Mouse (Mus musculus) liver, embryonic 14.5 days (tissue): Measurements from ENCODE around the gene Chpt1. TPM values are rescaled to one million over a fixed set of nuclear protein-coding genes. Genes with fewer than 3 reads are reported as not detected.
A peak's percentile ranks its signal among the peaks of the same experiment; 100 is the strongest.

ENCODE experiments used
- ATAC-seq: fragments of 200-750 bp; cut with Nextera tagmentation; 2 replicates; pipeline ENCODE4 v1.8.0; 2017; ENCODE audit warnings: moderate number of reproducible peaks, mild to moderate bottlenecking, moderate library complexity; ENCODE audit not compliant: insufficient read depth
- DNase-seq, 3 experiments: peaks; one replicate each; pipeline ENCODE4 v3.0.0-alpha.2; 2012 to 2013; ENCODE audit warnings: low read depth in 3 of 3, low spot score in 3 of 3
- H3K27ac ChIP-seq: fragments of 300-500 bp; sonication (generic); 2 replicates; pipeline ENCODE4 v1.5.1; 2014; ENCODE audit warnings: moderate library complexity, mild to moderate bottlenecking, control low read depth, inconsistent platforms
- H3K27me3 ChIP-seq: fragments of 300-500 bp; sonication (generic); 2 replicates; pipeline ENCODE4 v1.6.1; 2014; ENCODE audit warnings: mild to moderate bottlenecking, low read length, moderate library complexity; ENCODE audit not compliant: control insufficient read depth, insufficient read depth
- H3K36me3 ChIP-seq: fragments of 300-500 bp; sonication (generic); replicated peaks from 2 replicates; pipeline ENCODE4 v1.6.1; 2014; ENCODE audit warnings: low read depth; ENCODE audit not compliant: control insufficient read depth, insufficient read depth
- H3K4me1 ChIP-seq, 2 experiments: fragments of 200-500 bp in 1 of 2; fragments of 300-500 bp in 1 of 2; sonication (generic) in 1 of 2; replicated peaks; 2 replicates each; pipeline ENCODE4 v1.6.1; 2012 to 2014; ENCODE audit warnings: antibody characterized with exemption in 1 of 2, inconsistent platforms in 1 of 2, low read length in 1 of 2; ENCODE audit not compliant: control insufficient read depth in 2 of 2, insufficient read depth in 2 of 2
- H3K4me2 ChIP-seq: fragments of 300-500 bp; sonication (generic); 2 replicates; pipeline ENCODE4 v1.6.1; 2014; ENCODE audit warnings: low read depth, mild to moderate bottlenecking, control low read depth, moderate library complexity
- H3K4me3 ChIP-seq, 2 experiments: fragments of 200-500 bp in 1 of 2; fragments of 300-500 bp in 1 of 2; sonication (generic) in 1 of 2; 2 replicates each; pipeline ENCODE4 v1.5.1; 2012 to 2014; ENCODE audit warnings: low read depth in 2 of 2, low read length in 2 of 2, mild to moderate bottlenecking in 2 of 2, control low read depth in 1 of 2, inconsistent platforms in 1 of 2, moderate library complexity in 1 of 2; ENCODE audit not compliant: insufficient read depth in 1 of 2
- H3K9ac ChIP-seq: fragments of 300-500 bp; sonication (generic); replicated peaks from 2 replicates; pipeline ENCODE4 v1.6.1; 2014; ENCODE audit warnings: mild to moderate bottlenecking, control low read depth, moderate library complexity
- H3K9me3 ChIP-seq: fragments of 300-500 bp; sonication (generic); 2 replicates; pipeline ENCODE4 v1.6.1; 2016; ENCODE audit warnings: low read length, mixed read lengths; ENCODE audit not compliant: control insufficient read depth
- CTCF ChIP-seq: IDR thresholded peaks from 2 replicates; pipeline ENCODE4 v1.5.1; 2016; ENCODE audit warnings: antibody characterized with exemption, low read depth, control low read depth
- EP300 ChIP-seq: IDR thresholded peaks from 2 replicates; pipeline ENCODE4 v1.6.1; 2016; ENCODE audit warnings: antibody characterized with exemption, low read depth
- WGBS: fragments of 180-500 bp; shearing (Covaris S2); extraction: QIAGEN DNeasy Blood & Tissue Kit; methylation state at CpG from one replicate; pipeline ENCODE4 v1.1.7; 2014; ENCODE audit not compliant: insufficient replicate concordance; 5-methylcytosine and 5-hydroxymethylcytosine counted together
- polyA plus RNA-seq, 2 experiments: library from polyadenylated mRNA; depleted of rRNA in 1 of 2; stranded (reverse) in 1 of 2; unstranded in 1 of 2; fragments of >200 nt; fragmentation: Nextera tagmentation in 1 of 2; extraction: Ambion mirVana in 1 of 2; gene quantifications; 2 replicates each; pipeline versions ENCODE4 v1.2.1 to v1.2.3; 2012 to 2014

The Chpt1 gene
- polyA plus RNA-seq (2012; rRNA removed) = 0.74 and 1.0 TPM in 2 replicates
- polyA plus RNA-seq (2014; fragmentation: Nextera tagmentation; extraction: Ambion mirVana) = 3.4 and 3.9 TPM in 2 replicates

- TF ChIP-seq EP300 (no peak), CTCF (no peak)
- DNase-seq (peak; percentile 61 to 66 (median 63)), ATAC-seq (peak; percentile 96)
- Histone ChIP-seq H3K4me3 (peak within 1 kb of the TSS; percentile 60 to 70), H3K27me3 (no peaks in the 10 kb centered on the region), H3K9me3 (no peaks in the 10 kb centered on the region), H3K9ac (peak within 1 kb of the TSS; percentile 41), H3K4me2 (peak within 1 kb of the TSS; percentile 75), H3K36me3 (no peaks in the 10 kb centered on the region), H3K4me1 (no peaks in the 10 kb centered on the region; a peak in 2 of 4 replicates), H3K27ac (no peak within 1 kb of the TSS)
- under 1% methylated on average over 47 of the region's 80 CpGs for WGBS
Measured at GRCm38 (mm10) chr10:88503421-88504314, at the start of gene Chpt1. TSS of gene Chpt1 (minus strand) at chr10:88504073.

- H3K4me1 ChIP-seq = no peaks in the 10 kb centered on the region
- no peak overlapping the region for H3K4me3 ChIP-seq
- H3K36me3 ChIP-seq = no peaks in the 10 kb centered on the region
- no peaks in the 10 kb centered on the region for H3K9me3 ChIP-seq
- TF ChIP-seq EP300 (no peak), CTCF (no peak; the same call in 1 of the 2 replicates)
- WGBS = 85% methylated on average over 2 of the region's 2 CpGs
- ATAC-seq (no peak), DNase-seq (no peak)
- H3K27ac ChIP-seq = no peak overlapping the region
- no peak overlapping the region for H3K9ac ChIP-seq
- H3K27me3 ChIP-seq = no peaks in the 10 kb centered on the region
- no peak overlapping the region for H3K4me2 ChIP-seq
Measured at GRCm38 (mm10) chr10:88552738-88553137, 48.9 kb upstream of the Chpt1 start.

DNA sequence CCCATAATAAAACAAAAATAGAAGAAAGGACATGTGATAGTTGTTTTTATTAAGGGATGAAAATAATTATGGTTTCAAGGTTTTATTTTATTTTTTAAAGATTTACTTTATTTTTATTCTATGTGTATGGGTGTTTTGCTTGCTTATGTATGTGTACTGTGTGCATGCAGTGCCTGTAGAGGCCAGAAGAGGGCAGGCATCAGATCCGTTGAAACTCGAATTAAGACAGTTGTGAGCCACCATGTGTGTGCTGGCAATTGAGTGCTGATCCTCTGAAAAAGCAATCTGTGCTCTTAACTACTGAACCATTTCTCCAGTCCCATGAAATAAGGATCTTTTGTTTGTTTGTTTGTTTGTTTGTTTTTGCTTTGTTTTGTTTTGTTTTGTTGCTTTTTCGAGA lies 46.4 kb upstream of the Chpt1 start:
- Histone ChIP-seq H3K4me3 (no peak overlapping the region), H3K27me3 (no peaks in the 10 kb centered on the region), H3K9ac (no peak overlapping the region), H3K4me1 (no peaks in the 10 kb centered on the region), H3K9me3 (no peaks in the 10 kb centered on the region), H3K4me2 (no peak overlapping the region), H3K36me3 (no peaks in the 10 kb centered on the region), H3K27ac (no peak overlapping the region)
- 52% methylated on average over 3 of the region's 3 CpGs for WGBS
- DNase-seq (no peak), ATAC-seq (no peak)
- TF ChIP-seq EP300 = no peak
- peak; percentile 39 for TF ChIP-seq CTCF

DNA sequence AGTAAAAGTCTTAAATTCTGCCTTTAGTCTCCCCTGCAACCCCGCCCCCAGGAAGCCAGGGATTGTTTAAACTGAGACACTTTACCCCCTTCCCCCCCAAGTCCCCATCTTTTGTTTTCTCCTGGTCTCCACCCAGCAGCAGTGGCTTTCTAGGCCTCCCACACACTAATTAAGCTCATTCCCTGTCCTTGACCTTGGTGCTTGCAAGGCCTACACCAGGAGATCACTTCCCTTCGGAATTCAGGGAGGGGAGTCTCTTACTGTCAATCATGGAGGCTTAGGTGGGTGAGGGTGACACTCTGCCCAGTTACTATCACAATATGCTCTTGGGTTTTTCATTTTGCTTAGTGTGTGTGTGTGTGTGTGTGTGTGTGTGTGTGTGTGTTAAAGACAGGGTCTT lies 43.8 kb upstream of the Chpt1 start:
- Histone ChIP-seq H3K36me3 (no peaks in the 10 kb centered on the region), H3K27ac (no peak overlapping the region), H3K4me1 (no peaks in the 10 kb centered on the region), H3K4me2 (no peak overlapping the region), H3K27me3 (no peaks in the 10 kb centered on the region), H3K4me3 (no peak overlapping the region), H3K9me3 (no peaks in the 10 kb centered on the region), H3K9ac (no peak overlapping the region)
- ATAC-seq = no peak
- TF ChIP-seq EP300 (no peak), CTCF (no peak)
- 39% methylated on average over 2 of the region's 2 CpGs for WGBS
- DNase-seq = no peak

DNA sequence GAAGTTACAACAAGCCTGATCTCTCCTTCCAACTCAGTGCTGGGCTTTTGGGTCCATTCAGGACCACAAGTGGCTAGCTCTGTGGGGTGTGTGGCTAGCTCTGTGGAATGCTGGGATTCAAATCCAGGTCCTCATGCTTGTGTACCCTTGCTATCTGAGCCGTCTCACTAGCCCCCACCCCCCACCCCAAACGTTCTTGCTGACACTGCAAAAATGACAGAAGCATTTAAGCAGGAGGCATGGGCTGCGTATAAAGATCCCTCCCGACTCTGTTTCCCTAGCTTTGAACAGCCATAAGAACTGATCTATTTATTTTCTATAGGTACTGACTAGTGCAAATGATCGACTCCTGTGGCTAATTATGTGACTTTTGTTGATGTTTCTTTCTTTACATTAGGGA lies 26.8 kb upstream of the Chpt1 start:
- DNase-seq = no peak
- 50% methylated on average over 5 of the region's 5 CpGs for WGBS
- Histone ChIP-seq H3K9me3 (no peaks in the 10 kb centered on the region), H3K4me2 (no peak overlapping the region), H3K27ac (no peak overlapping the region), H3K27me3 (no peaks in the 10 kb centered on the region), H3K9ac (no peak overlapping the region), H3K4me1 (no peaks in the 10 kb centered on the region), H3K36me3 (no peaks in the 10 kb centered on the region), H3K4me3 (no peak overlapping the region)
- TF ChIP-seq CTCF (no peak), EP300 (no peak)
- ATAC-seq = no peak
